Mouse (Mus musculus) kidney, adult 8-10 months (tissue): ENCODE measurements around the gene Banf1.
"Not testable (repeated sequence)": the region's sequence is repeated elsewhere in the genome, so short reads cannot be mapped to it uniquely, and the experiment has no call there.

Source experiments
- DNase-seq, 2 experiments: peaks; one replicate each; pipeline ENCODE4 v3.0.0; 2022

The Banf1 gene

DNA sequence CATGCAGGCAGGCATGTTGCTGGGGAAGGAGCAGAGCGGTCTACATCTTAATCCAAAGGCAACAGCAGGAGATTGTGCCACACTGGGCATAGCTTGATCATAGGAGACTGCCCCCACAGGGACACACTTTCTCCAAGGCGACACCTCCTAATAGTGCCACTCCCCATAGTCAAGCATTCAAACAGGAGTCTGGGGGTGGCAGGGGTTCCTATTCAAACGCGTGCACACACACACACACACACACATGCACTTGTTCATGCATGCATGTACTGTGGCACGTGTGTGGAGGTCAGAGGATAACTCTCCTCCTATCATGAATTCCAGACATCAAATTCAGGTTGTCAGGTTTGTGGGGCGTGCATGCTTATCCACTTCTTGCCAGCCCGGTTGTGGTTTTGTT, 5.8 kb upstream of the Banf1 start:
- no peak for DNase-seq

DNA sequence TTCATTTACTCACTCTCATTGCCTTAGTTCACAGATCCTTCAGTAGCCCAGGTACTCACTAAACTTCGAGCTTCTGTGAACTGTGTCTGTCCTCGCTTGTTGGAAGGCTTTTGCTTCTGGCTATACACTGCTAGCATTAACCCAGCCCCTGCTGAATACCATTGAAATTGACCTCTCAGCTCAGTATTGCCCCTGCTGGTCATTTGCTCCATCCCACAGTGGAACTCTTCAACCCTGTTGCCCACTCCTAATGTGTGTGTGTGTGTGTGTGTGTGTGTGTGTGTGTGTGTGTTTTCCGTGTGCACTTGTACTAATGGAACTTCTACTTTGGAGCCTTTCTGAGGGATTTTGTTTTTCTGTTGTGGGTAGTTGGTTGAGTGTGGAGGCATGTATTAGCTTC, 4.0 kb upstream of the Banf1 start:
- DNase-seq: no peak

DNA sequence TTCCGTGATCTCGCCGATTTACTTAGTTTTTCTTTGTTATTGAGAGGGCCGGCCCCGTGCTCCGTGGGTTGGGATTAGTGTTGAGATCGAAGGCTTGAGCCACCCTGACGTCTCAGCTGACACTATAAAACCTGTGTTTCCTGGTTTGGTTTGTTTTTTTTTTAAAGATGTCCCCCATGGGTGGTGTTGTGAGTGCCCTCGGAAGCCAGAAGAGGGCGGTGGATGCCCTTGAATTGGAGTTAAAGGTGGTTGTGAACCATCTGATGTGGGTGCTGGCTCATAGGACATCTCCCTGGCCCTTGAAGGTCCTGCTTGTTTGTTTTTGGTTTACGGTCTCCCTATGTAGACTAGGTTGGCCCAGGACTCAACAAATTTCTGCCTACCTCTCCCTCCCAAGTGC, 487 bp upstream of the Banf1 start:
- DNase-seq: no peak

DNA sequence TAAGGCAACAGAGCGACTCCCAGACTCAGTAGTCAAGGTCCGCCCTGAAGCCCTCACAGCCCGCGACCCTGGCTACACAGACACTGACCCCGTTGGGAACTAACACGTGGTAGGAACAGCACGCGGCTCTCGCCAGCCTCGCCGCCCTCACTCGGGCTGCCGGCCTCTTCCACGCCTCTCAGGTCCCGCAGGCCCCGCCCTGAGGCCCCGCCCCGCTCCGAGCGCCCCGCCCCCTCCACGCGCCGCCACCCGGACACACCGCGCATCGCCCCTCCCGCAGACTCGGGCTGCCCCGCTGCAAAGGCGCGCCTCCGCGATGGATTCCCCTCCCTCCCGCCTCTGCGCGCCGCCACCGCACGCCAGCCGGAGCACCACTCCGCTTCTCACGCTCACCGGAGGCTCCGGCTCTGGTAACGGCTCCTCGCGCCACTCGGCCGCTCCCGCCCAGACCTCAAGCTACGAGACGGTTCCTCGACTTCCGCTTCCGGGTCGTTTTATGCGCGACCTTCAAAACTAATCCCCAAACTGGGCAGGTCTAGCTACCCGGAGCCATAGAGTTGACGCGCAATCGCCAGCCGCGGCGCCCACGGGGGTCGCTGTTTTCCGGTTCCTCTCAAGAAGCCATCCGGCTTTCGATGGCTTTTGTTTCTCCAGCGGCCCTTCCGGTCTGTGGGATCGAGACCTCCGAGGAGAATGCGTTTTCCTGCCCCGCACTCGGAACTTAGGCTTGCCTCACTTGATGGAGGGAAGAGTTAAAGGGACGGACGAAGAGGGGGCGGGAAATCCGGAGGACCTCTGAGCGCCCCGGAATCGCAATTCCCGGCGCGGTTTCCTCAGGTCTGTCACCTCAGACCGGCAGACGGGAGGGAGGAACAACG, 554 bp downstream of the Banf1 start, which contains the start of gene Eif1ad:
Gene Eif1ad (plus strand): TSS at position 567 of the 878 bp plus-strand sequence.
- DNase-seq: peak; percentile 91 to 95

DNA sequence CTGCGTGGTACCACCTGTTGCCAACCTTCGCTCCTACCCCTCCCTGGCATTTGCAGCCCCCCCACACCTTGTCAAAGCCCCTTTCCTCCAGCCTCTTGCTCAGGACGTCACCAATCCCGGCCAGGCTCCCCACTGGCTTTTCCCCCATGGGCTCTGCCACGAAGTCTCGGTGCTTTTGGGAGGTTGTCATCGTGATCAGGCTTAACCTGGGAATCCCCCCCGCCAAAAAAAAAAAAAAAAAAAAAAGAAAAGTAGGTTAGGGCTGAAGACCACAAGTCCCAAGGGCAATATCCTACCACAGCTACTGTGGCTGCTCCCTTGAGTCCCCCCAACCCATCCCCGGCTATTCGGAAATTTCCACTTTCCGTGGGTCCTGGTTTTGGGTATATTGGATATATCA, 1.2 kb downstream of the Banf1 start:
- DNase-seq: no peak

DNA sequence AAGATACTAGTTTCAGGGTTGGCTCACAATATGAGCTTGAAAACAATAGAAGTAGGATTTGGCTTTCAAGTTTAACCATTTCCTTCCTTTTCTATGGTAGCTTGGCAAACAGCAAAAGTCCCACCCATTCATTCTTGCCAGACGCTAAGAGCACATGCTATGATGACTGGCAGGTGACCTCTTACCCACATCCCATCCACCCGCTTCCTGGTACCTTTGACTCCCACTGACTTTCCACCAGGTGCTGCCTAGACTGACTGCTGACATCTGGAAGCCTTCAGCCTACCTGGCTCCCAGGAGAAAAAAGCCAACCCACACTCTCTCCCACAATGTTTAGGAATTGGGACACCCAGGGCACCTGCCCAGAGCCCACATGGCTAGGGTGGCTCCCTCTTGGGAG, 2.8 kb downstream of the Banf1 start:
- DNase-seq: no peak

DNA sequence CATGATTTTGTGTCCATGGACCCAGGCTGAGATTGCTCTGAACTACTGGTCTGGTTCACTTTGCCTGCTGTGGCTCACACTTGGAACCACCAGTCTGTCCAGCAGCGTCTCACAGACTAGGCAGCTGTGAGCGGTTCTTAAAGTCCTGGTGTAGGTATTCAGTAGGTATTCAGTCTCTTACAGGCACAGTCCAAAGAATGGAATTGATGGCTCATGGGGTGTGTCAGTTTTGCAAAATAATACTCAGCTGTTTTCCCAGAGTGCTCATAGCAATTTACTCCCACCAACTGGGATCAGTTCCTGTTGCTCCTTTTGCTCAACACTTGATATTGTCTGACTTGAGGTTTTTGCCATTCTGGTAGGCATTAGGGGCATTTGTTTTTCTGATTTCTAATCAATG, 4.8 kb downstream of the Banf1 start:
- no peak for DNase-seq

DNA sequence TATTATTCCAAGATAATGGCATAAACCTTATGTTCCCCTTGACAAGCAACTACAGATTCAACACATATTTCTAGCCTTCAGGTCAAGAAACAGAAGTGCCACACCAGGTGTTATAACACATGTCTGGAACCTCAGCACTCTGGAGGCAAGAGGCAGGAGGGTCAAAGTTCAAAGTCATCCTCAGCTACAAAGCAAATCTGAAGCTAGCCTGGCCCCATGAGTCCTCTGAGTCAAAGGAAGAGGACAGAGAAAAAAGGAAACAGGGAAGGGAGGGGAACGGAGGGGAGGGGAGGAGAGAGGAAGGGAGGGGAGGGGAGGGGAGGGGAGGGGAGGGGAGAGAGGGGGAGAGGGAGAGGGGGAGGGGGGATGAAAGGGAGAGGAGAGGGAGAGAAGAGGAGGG, 10.9 kb downstream of the Banf1 start:
- DNase-seq: no peak

DNA sequence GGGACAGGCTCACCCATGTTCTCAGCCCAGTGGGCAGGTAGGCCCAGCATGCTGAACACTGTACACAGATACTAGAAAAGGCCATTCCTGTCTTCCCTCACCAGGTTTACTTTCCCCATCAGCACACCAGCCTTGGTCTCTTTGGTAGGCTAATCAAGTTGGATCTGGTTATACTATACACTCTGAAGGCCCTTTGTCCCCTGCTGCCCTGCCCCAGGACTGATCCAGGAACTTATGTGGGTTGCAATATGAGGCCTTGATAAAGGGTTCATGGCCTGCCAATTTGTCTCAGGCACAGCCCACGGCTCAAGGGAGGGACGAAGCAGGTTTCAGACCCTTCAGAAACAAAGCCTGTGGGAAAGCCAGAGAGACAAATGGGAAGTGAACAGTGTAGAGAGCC, 13.4 kb downstream of the Banf1 start:
- no peak for DNase-seq

DNA sequence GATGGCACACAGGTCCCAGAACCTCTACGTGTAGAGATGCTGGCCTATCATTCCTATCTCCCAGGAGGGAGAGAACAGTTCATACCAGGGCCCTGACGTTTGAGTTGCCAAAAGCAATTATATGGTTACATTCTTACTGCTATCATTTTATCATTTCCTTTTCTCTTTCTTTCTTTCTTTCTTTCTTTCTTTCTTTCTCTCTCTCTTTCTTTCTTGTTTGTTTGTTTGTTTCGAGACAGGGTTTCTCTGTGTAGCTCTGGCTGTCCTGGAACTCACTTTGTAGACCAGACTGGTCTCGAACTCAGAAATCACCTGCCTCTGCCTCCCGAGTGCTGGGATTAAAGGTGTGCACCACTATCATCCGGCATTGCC, 17.5 kb downstream of the Banf1 start, which contains the start of gene Cst6:
Gene Cst6 (minus strand): TSS at position 73 of the 372 bp plus-strand sequence.
- not testable (repeated sequence) for DNase-seq

DNA sequence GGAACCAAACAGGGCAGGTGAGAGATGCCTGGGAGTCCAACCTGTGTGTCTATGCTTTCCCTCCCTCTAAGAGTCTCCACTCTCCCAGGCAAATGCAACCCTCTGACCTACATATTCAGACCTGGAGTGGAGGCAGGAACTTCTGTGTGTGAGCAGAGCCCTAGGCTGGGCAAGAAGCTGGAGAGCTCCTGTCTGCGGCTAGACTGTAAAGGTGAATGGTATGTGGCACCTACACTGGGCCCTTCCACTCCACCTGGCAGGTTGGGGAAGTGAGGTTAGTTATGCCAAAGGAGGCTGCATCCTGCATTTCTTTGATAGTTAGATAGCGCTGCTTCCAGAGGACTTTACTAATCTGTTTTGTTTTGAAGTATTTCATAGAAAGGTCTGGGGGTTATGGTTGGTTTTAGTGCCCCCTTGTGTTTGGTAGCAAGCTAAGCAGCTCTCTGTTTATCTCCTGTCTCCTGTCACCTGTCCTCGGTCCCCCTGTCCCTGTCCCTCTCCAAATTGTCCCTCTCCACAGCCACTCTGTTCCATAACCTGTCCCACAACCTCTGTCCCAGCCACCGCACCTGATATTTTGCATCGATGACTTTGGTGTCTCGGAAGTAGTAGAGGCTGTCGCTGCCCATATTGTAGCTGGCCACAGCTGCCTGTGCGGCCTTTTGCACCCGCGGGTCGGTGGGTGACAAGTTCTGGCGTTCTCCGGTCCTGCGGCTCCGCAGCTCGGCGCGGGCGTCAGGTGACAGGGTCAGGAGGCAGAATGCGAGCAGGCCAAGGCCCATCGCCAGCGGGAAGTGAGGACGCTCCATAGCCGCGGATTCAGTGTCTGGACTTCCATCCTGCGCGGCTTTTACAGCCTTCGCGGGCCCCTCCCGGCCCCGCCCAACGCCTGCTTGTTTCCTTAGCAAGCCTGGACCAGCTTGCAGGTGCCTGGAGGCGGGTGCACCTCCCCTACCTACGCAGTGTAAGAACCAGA, 18.2 kb downstream of the Banf1 start:
- DNase-seq: no peak

DNA sequence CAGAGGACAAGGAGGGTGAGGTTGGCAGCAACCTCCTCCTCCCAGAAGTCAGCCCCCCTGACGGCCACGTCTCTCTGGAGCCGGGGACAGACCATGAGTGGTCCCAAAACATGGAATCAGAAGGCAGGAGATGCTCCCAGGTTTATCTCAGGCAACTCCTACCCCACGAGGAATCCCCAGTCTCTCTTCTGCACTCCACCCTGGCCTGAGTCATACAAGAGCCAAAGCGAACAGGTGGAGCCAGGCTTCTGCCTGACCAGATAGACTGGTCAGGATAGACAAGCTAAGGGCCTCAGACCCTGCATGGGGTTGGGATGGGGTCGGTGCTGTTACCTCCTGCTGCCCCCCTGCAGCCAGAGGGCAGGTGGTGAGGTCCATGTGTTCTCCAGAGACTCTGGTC, 18.9 kb downstream of the Banf1 start:
- DNase-seq: no peak

DNA sequence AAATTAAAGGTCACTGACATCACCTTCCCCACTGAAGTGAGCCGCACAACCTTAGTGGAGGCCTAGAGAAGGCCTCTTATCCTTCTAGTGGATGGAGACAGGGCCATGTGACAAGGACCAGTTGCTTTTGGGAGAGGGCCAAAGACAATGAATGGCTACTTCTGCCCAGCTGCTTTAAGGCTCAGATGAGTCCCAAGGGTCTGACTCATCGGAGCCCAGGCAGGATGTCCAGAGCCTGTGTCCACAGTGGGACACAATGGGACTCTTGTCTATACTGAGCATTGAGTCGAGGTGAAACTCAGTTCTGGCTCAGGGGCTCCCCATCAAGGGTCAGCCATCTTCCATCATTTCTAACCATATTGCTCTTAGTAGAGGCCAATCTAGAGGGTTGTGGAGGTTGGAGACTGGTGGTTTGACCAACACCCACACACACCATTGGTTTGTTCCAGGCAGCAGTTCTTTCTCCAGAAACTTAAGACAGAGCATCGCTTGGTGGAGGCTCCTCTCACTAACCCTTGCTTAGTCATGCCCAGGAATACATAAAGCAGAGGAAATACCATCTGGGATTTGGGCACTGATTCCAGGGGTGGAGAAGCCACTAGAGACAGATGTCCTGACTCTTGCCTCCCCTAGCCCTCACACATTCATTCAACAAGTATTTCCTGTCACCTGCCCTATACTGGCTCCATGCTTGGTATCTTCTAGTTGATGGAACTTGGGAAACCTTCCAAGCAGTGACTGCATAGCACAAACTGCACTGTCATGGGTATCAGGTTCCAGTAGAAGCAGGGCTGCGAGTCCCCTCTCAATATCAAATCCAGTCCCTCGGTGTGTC, 21.5 kb downstream of the Banf1 start:
- no peak for DNase-seq

DNA sequence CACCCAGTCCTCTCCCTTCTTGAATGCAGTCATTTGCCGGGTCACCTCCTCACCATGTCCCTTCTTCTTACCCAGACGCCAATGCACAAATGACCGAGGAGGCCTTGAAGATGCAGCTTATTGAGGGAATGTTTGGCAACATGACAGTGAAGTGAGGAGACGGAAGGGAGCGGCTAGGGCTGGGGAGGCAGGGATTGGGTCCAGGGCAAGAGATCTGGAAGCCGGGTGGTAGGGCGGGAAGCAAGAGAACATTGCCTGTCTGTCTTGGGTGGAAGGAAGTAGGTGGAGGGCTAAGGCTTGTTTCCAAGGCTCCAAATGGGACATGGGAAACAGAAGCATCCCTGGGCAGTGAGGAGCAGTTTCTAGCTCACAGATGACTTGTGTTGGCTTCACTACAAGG, 25.6 kb downstream of the Banf1 start:
- DNase-seq: no peak

DNA sequence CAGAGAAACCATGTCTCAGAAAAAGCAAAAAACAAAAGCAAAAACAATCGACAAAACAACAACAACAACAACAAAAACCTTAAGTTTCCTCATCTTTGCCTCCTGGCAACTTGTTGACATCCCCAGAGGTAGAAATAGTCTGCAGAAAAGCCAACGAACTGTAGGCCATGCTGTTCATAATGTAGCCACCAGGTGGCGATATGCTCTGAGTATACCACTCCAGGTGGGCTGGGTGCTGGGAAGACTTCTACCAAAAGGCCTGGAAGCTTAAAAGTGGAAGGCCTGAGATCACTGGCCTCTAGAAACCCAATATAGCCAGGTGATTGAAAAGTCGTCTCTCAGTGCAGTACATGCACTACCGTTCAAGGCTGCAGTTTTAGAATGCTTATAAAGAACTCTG, 29.0 kb downstream of the Banf1 start:
- peak; percentile 62 to 87 for DNase-seq

DNA sequence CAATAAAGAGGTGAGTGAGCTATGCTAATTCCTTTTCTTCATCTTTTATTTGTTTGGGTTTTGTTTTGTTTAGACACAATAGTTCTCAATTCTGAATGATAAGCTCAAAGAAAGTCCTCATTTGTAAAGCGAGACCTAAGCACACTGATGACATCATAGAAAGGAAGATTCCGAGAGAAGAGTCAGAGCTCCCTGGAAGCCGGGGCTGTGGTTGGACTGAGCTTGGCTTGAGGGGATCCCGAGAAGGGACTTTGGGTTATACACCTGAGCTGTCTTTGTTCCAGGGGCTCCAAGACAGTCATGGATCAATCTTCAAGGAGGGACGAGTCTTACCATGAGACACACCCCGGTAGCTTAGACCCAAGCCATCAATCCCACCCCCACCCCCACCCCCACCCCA, 31.5 kb downstream of the Banf1 start, which contains the start of gene Catsper1:
Gene Catsper1 (plus strand): TSS at position 301 of the 400 bp plus-strand sequence.
- DNase-seq: no peak

DNA sequence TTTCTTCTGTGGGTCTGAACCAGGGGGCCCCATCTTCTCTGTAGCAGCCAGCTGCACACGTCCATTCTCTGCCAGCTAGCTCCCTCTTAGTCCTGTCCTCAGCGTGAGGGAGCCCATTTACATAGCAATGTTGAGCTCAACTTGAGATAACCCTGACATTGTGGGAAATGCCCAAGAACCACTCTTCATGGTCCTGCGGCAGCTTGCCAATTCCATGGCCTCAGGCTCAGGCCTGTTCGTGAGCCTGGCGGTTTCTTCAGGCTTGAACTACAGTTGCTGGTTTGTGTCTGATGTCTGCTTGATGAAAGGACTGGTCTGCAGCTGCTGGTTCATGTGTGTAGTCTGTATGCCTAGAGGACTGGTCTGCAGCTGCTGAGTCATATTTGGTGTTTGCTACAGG, 32.2 kb downstream of the Banf1 start:
- no peak for DNase-seq

DNA sequence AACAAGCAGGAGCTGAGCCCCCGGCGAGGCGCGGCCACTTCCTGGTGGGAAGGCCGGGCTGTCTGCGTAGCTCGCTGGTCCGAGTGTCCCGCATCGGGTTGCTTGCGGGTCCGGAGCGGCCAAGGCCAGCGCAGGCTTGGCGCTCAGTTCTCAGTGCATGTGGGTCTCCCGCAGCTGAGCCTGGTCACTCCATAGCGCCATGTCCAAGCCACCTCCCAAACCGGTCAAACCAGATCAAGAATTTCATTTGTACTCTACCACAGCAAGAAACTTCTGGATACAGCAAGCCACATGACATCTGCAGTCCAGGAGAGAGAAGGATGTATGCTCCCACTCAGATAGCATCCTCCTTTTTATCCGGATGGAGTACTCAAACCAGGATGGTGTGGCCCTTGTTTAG, 39.0 kb downstream of the Banf1 start:
- DNase-seq: peak; percentile 17 to 36

DNA sequence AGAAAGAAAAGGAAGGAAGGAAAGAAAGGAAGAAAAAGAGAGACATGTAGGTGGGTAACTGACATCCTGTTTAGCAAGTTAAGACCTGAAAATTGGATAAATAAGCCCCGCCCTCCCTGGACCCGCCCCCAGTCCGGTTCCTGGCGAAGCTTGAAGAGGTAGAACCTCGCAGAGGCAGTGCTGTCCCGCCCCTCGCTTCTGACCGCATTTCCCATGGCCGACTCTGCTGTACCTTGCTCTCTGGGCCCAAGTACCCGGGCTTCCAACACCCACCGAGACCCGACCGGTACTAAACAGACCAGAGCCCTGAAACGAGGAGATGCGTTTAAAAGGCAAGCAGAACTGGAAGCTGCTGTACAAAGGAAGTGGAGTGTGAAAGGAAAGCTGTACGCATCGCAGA, 43.2 kb downstream of the Banf1 start:
- DNase-seq: peak; percentile 61 to 64
